8 mouse cellular contexts compared by ENCODE assay signal in genomic region chr9:101078579-101078978, GRCm38 (mm10). TPM values are rescaled to one million over a fixed set of nuclear protein-coding genes. Genes with fewer than 3 reads are reported as not detected.
DNase-seq lines count a peak whose midpoint lies in the region; ATAC-seq and TF ChIP-seq lines count a peak whose summit lies in the region.

No protein-coding gene starts in this region.

- TF ChIP-seq POLR2A in kidney, adult 2 months (IDR thresholded peaks at IDR 0.05; ENCODE audit: low read depth, low read length) = no peak
- no peak for TF ChIP-seq POLR2A in brain, embryonic 14.5 days (IDR thresholded peaks at IDR 0.05; ENCODE audit: borderline replicate concordance, extremely low read depth, insufficient read depth, insufficient read length, poor library complexity, severe bottlenecking)

- H3K9me3 ChIP-seq in hindbrain, embryonic 15.5 days = no peaks in the 10 kb centered on the region
- H3K9me3 ChIP-seq in midbrain, embryonic 16.5 days (replicated peaks; ENCODE audit: control insufficient read depth, low read length, poor library complexity, severe bottlenecking) = no peaks in the 10 kb centered on the region

- H3K9ac ChIP-seq in hindbrain, embryonic 15.5 days = no peak overlapping the region
- 0 out of 2 replicates have a peak overlapping the region, but pooled peaks have one; percentile 41 for H3K9ac ChIP-seq in midbrain, embryonic 16.5 days (ENCODE audit: low read depth, low read length)

- DNase-seq in kidney, adult 2 months = no peak
- no peak for DNase-seq in kidney, adult 18-20 months
- DNase-seq in brain, embryonic 14.5 days (ENCODE audit: low read depth) = peak; percentile 45
- DNase-seq in spleen, adult 18-20 months = no peak
- DNase-seq in frontal cortex, postnatal 25 days (ENCODE audit: low spot score in 2 of 2) = no peak
- no peak for DNase-seq in lung, postnatal 10 days

- peak overlapping the region; percentile 31 for H3K4me3 ChIP-seq in kidney, adult 2 months (ENCODE audit: insufficient read depth, low read depth, low read length)
- H3K4me3 ChIP-seq in hindbrain, embryonic 15.5 days = peak overlapping the region; percentile 24
- peak overlapping the region; percentile 27 for H3K4me3 ChIP-seq in midbrain, embryonic 16.5 days (ENCODE audit: low read depth, low read length)

- peak overlapping the region; percentile 82 for H3K4me2 ChIP-seq in hindbrain, embryonic 15.5 days
- peak overlapping the region; percentile 65 for H3K4me2 ChIP-seq in midbrain, embryonic 16.5 days (ENCODE audit: low read length)

- H3K4me1 ChIP-seq in kidney, adult 2 months (ENCODE audit: control insufficient read depth, insufficient read depth, low read length) = peaks cover 19% of the 10 kb centered on the region
- peaks cover 45% of the 10 kb centered on the region for H3K4me1 ChIP-seq in hindbrain, embryonic 15.5 days (replicated peaks)
- peaks cover 31% of the 10 kb centered on the region for H3K4me1 ChIP-seq in midbrain, embryonic 16.5 days (ENCODE audit: control insufficient read depth, insufficient read depth, low read length)

- WGBS in kidney, adult 2 months = 28% methylated on average over 4 of the region's 4 CpGs
- WGBS in hindbrain, embryonic 15.5 days = 37% methylated on average over 4 of the region's 4 CpGs
- WGBS in midbrain, embryonic 16.5 days = 61% methylated on average over 4 of the region's 4 CpGs

- no peak for ATAC-seq in hindbrain, embryonic 15.5 days (ENCODE audit: low FRiP score, low read depth)
- no peak for ATAC-seq in midbrain, embryonic 16.5 days

- no peaks in the 10 kb centered on the region for H3K36me3 ChIP-seq in kidney, adult 2 months (ENCODE audit: control insufficient read depth, insufficient read depth, low read length)
- H3K36me3 ChIP-seq in hindbrain, embryonic 15.5 days = no peaks in the 10 kb centered on the region
- H3K36me3 ChIP-seq in midbrain, embryonic 16.5 days (ENCODE audit: control insufficient read depth, insufficient read depth, low read length) = no peaks in the 10 kb centered on the region

- no peak overlapping the region for H3K27ac ChIP-seq in kidney, adult 2 months (ENCODE audit: insufficient read depth, low read depth, low read length)
- H3K27ac ChIP-seq in hindbrain, embryonic 15.5 days (replicated peaks) = no peak overlapping the region
- H3K27ac ChIP-seq in midbrain, embryonic 16.5 days (ENCODE audit: low read length) = no peak overlapping the region

- H3K27me3 ChIP-seq in kidney, adult 2 months (replicated peaks; ENCODE audit: control insufficient read depth, insufficient read depth, low read length) = no peaks in the 10 kb centered on the region
- no peaks in the 10 kb centered on the region for H3K27me3 ChIP-seq in hindbrain, embryonic 15.5 days
- no peaks in the 10 kb centered on the region for H3K27me3 ChIP-seq in midbrain, embryonic 16.5 days (ENCODE audit: control insufficient read depth, insufficient read depth, low read depth, low read length)

- no peak for TF ChIP-seq CTCF in kidney, adult 2 months (conservative IDR thresholded peaks at IDR 0.05; ENCODE audit: insufficient read depth, insufficient read length, low read depth, low read length)
- TF ChIP-seq CTCF in brain, embryonic 14.5 days (IDR thresholded peaks at IDR 0.05; ENCODE audit: borderline replicate concordance, extremely low read depth, insufficient read depth, insufficient read length) = no peak

RNA-seq across cellular contexts. Expression of gene Msl2, which starts 4.7 kb away (rescaled TPM):
- polyA plus RNA-seq in kidney, adult 2 months (2012; rRNA removed) = 17.7 and 18.6 TPM in 2 replicates
- 25.8 and 33.6 TPM in 2 replicates for polyA plus RNA-seq in brain, embryonic 14.5 days (2012; rRNA removed)
- polyA plus RNA-seq in hindbrain, embryonic 15.5 days (2015; fragmentation: Nextera tagmentation; extraction: Ambion mirVana) = 3.7 and 4.6 TPM in 2 replicates
- 3.4 and 4.2 TPM in 2 replicates for polyA plus RNA-seq in midbrain, embryonic 16.5 days (2015; fragmentation: Nextera tagmentation; extraction: Ambion mirVana)

RNA-seq across cellular contexts. Expression of gene Pccb, which starts 43.9 kb away (rescaled TPM):
- polyA plus RNA-seq in kidney, adult 2 months (2012; rRNA removed) = 341 and 354 TPM in 2 replicates
- polyA plus RNA-seq in brain, embryonic 14.5 days (2012; rRNA removed) = 62.7 and 63.1 TPM in 2 replicates
- polyA plus RNA-seq in hindbrain, embryonic 15.5 days (2015; fragmentation: Nextera tagmentation; extraction: Ambion mirVana) = 24.3 and 25.5 TPM in 2 replicates
- 25.2 and 27.6 TPM in 2 replicates for polyA plus RNA-seq in midbrain, embryonic 16.5 days (2015; fragmentation: Nextera tagmentation; extraction: Ambion mirVana)
